Mouse (Mus musculus): ENCODE measurements around the gene Nfkbil1. TPM values are rescaled to one million over a fixed set of nuclear protein-coding genes. Genes with fewer than 3 reads are reported as not detected.
A peak's percentile ranks its signal among the peaks of the same experiment; 100 is the strongest.

Gene Nfkbil1
- polyA plus RNA-seq, 1 experiment from 2014 or later = 14.5 TPM

DNA sequence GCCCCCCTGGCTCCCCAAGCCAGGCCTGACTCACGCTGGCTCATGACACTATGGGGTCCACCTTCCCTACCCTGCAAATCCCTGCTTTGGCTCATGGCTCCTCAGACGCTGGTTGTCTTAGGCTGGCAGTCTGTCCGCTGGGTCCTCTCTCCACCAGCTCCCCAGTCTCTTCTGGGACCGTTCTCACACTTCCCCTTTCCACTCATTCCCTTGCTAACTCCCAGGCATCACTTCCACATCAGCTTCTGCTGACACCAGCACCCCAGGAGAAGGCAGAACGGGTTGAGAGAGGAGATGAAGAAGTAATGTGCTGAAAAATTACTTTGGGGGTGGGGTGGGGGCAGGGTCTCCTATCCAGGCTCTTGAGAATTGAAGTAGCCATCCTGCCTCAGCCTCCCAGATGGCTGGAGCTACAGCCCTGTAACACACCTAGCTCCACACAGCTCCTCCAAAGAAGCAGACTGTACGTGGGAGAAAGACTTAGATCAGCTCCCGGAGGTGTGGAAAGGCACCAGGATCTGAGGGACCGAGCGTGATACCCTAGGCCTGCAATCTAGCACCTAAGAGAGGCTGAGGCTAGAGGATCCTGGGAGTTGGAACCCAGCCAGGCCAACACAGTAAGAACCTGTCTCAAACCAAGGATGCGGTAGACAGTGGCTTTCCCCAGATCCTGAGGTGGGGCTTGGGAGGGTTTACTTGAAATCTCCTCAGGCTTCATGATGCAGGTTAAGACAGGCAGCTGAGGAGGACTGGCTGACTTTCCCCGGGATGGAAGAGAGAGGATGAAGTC is 63.0 kb downstream of the Nfkbil1 start:
- H3K4me1 ChIP-seq (replicated peaks; ENCODE audit: insufficient read depth, low read length) = no peaks in the 10 kb centered on the region
- H3K36me3 ChIP-seq (ENCODE audit: insufficient read depth, low read length) = no peaks in the 10 kb centered on the region
- ATAC-seq (replicated peaks; ENCODE audit: low FRiP score, low read depth) (no peak), DNase-seq (ENCODE audit: low spot score) (no peak)
- 69% methylated on average over 11 of the region's 11 CpGs for WGBS
- H3K9me3 ChIP-seq (replicated peaks; ENCODE audit: low read length) = no peaks in the 10 kb centered on the region
- no peak for TF ChIP-seq CTCF (IDR thresholded peaks at IDR 0.05; ENCODE audit: low read depth)
- no peak overlapping the region for H3K4me2 ChIP-seq (ENCODE audit: low read length)
- H3K27me3 ChIP-seq (ENCODE audit: insufficient read depth, low read length) = no peaks in the 10 kb centered on the region
- no peak overlapping the region for H3K4me3 ChIP-seq (replicated peaks; ENCODE audit: low read depth, low read length)
- H3K27ac ChIP-seq = 0 out of 2 replicates have a peak overlapping the region, but pooled peaks have one; percentile 63
- no peak overlapping the region for H3K9ac ChIP-seq (ENCODE audit: low read depth, low read length)

Small RNA genes within 50 kb of the gene (microRNA-seq; reads per million reads assigned to microRNA genes)
- gene Mir6973a (not detected), gene Mir6974 (not detected), gene Mir6975 (2.2 reads per million, percentile 2 among the genes with 10 or more reads in this experiment), gene Mir8094 (not detected)

Other genes starting within 250 kb of the Nfkbil1 start
- gene Vars, start 234.8 kb downstream of the Nfkbil1 start, polyA plus RNA-seq (2015; fragmentation: Nextera tagmentation; extraction: Ambion mirVana) = 61.3 and 63.3 TPM in 2 replicates
- 0.16 and 0.20 TPM in 2 replicates for gene Vwa7, start 219.2 kb downstream of the Nfkbil1 start, polyA plus RNA-seq (2015; fragmentation: Nextera tagmentation; extraction: Ambion mirVana)
- gene Sapcd1, start 207.8 kb downstream of the Nfkbil1 start, polyA plus RNA-seq (2015; fragmentation: Nextera tagmentation; extraction: Ambion mirVana) = 2.3 and 3.7 TPM in 2 replicates
- gene Msh5, start 189.0 kb downstream of the Nfkbil1 start, polyA plus RNA-seq (2015; fragmentation: Nextera tagmentation; extraction: Ambion mirVana) = 2.7 and 3.0 TPM in 2 replicates
- gene Clic1, start 185.8 kb downstream of the Nfkbil1 start, polyA plus RNA-seq (2015; fragmentation: Nextera tagmentation; extraction: Ambion mirVana) = 266 and 282 TPM in 2 replicates
- 227 and 244 TPM in 2 replicates for gene Ddah2, start 176.8 kb downstream of the Nfkbil1 start, polyA plus RNA-seq (2015; fragmentation: Nextera tagmentation; extraction: Ambion mirVana)
- not detected in 2 replicates for gene Ly6g6c, start 170.4 kb downstream of the Nfkbil1 start, polyA plus RNA-seq (2015; fragmentation: Nextera tagmentation; extraction: Ambion mirVana)
- gene Mpig6b, start 169.6 kb downstream of the Nfkbil1 start, polyA plus RNA-seq (2015; fragmentation: Nextera tagmentation; extraction: Ambion mirVana) = 0.36 and 0.45 TPM in 2 replicates
- gene Ly6g6e, start 158.9 kb downstream of the Nfkbil1 start, polyA plus RNA-seq (2015; fragmentation: Nextera tagmentation; extraction: Ambion mirVana) = 1.3 and 1.6 TPM in 2 replicates
- 7.6 and 7.8 TPM in 2 replicates for gene Ly6g6d, start 157.7 kb downstream of the Nfkbil1 start, polyA plus RNA-seq (2015; fragmentation: Nextera tagmentation; extraction: Ambion mirVana)
- not detected in 2 replicates for gene Ly6g6f, start 150.2 kb downstream of the Nfkbil1 start, polyA plus RNA-seq (2015; fragmentation: Nextera tagmentation; extraction: Ambion mirVana)
- gene Abhd16a, start 146.5 kb downstream of the Nfkbil1 start, polyA plus RNA-seq (2015; fragmentation: Nextera tagmentation; extraction: Ambion mirVana) = 109 and 113 TPM in 2 replicates
- gene Ly6g5c, start 127.5 kb downstream of the Nfkbil1 start, polyA plus RNA-seq (2015; fragmentation: Nextera tagmentation; extraction: Ambion mirVana) = not detected in 2 replicates
- gene Ly6g5b, start 120.4 kb downstream of the Nfkbil1 start, polyA plus RNA-seq (2015; fragmentation: Nextera tagmentation; extraction: Ambion mirVana) = 0.69 and 1.1 TPM in 2 replicates
- gene Gpank1, start 114.3 kb downstream of the Nfkbil1 start, polyA plus RNA-seq (2015; fragmentation: Nextera tagmentation; extraction: Ambion mirVana) = 14.6 and 15.2 TPM in 2 replicates
- gene Csnk2b, start 113.7 kb downstream of the Nfkbil1 start, polyA plus RNA-seq (2015; fragmentation: Nextera tagmentation; extraction: Ambion mirVana) = 300 and 312 TPM in 2 replicates
- gene D17H6S53E, start 109.4 kb downstream of the Nfkbil1 start, polyA plus RNA-seq (2015; fragmentation: Nextera tagmentation; extraction: Ambion mirVana) = 10.5 and 11.9 TPM in 2 replicates
- 59.6 and 64.2 TPM in 2 replicates for gene Apom, start 103.7 kb downstream of the Nfkbil1 start, polyA plus RNA-seq (2015; fragmentation: Nextera tagmentation; extraction: Ambion mirVana)
- 46.0 and 50.2 TPM in 2 replicates for gene Bag6, start 100.6 kb downstream of the Nfkbil1 start, polyA plus RNA-seq (2015; fragmentation: Nextera tagmentation; extraction: Ambion mirVana)
- 79.2 and 94.5 TPM in 2 replicates for gene Prrc2a, start 70.9 kb downstream of the Nfkbil1 start, polyA plus RNA-seq (2015; fragmentation: Nextera tagmentation; extraction: Ambion mirVana)
- 13.1 and 14.8 TPM in 2 replicates for gene Aif1, start 59.7 kb downstream of the Nfkbil1 start, polyA plus RNA-seq (2015; fragmentation: Nextera tagmentation; extraction: Ambion mirVana)
- gene Lst1, start 47.4 kb downstream of the Nfkbil1 start, polyA plus RNA-seq (2015; fragmentation: Nextera tagmentation; extraction: Ambion mirVana) = 11.4 and 15.0 TPM in 2 replicates
- gene Ltb, start 41.4 kb downstream of the Nfkbil1 start, polyA plus RNA-seq (2015; fragmentation: Nextera tagmentation; extraction: Ambion mirVana) = 0.98 and 1.0 TPM in 2 replicates
- 0.19 and 0.25 TPM in 2 replicates for gene Tnf, start 33.8 kb downstream of the Nfkbil1 start, polyA plus RNA-seq (2015; fragmentation: Nextera tagmentation; extraction: Ambion mirVana)
- gene Lta, start 30.4 kb downstream of the Nfkbil1 start, polyA plus RNA-seq (2015; fragmentation: Nextera tagmentation; extraction: Ambion mirVana) = 0.15 TPM in 1 of 2 replicates, not detected in the other
- 0.25 and 0.29 TPM in 2 replicates for gene Gm16181, start 15.0 kb downstream of the Nfkbil1 start, polyA plus RNA-seq (2015; fragmentation: Nextera tagmentation; extraction: Ambion mirVana)
- 6.6 and 6.7 TPM in 2 replicates for gene Atp6v1g2, start 2.1 kb downstream of the Nfkbil1 start, polyA plus RNA-seq (2015; fragmentation: Nextera tagmentation; extraction: Ambion mirVana)
- 303 and 329 TPM in 2 replicates for gene Ddx39b, start 6.0 kb upstream of the Nfkbil1 start, polyA plus RNA-seq (2015; fragmentation: Nextera tagmentation; extraction: Ambion mirVana)
- gene H2-D1, start 26.9 kb upstream of the Nfkbil1 start, polyA plus RNA-seq (2015; fragmentation: Nextera tagmentation; extraction: Ambion mirVana) = 111 and 125 TPM in 2 replicates
- not detected in 2 replicates for gene H2-Q1, start 84.6 kb upstream of the Nfkbil1 start, polyA plus RNA-seq (2015; fragmentation: Nextera tagmentation; extraction: Ambion mirVana)
- gene H2-Q2, start 106.5 kb upstream of the Nfkbil1 start, polyA plus RNA-seq (2015; fragmentation: Nextera tagmentation; extraction: Ambion mirVana) = 4.6 and 6.1 TPM in 2 replicates
- gene H2-Q4, start 143.8 kb upstream of the Nfkbil1 start, polyA plus RNA-seq (2015; fragmentation: Nextera tagmentation; extraction: Ambion mirVana) = 6.1 and 6.8 TPM in 2 replicates
- gene H2-Q6, start 189.1 kb upstream of the Nfkbil1 start, polyA plus RNA-seq (2015; fragmentation: Nextera tagmentation; extraction: Ambion mirVana) = 7.0 and 7.2 TPM in 2 replicates
- gene H2-Q7, start 203.4 kb upstream of the Nfkbil1 start, polyA plus RNA-seq (2015; fragmentation: Nextera tagmentation; extraction: Ambion mirVana) = 15.4 and 15.6 TPM in 2 replicates
- gene H2-Q10, start 234.3 kb upstream of the Nfkbil1 start, polyA plus RNA-seq (2015; fragmentation: Nextera tagmentation; extraction: Ambion mirVana) = 1.1 and 1.4 TPM in 2 replicates